Mouse (Mus musculus) neural tube, embryonic 12.5 days (tissue): Measurements from ENCODE around the gene Olfr955. TPM values are rescaled to one million over a fixed set of nuclear protein-coding genes. Genes with fewer than 3 reads are reported as not detected.
A peak's percentile ranks its signal among the peaks of the same experiment; 100 is the strongest.

Experiments
- ATAC-seq: fragments of 200-750 bp; cut with Nextera tagmentation; 2 replicates; pipeline ENCODE4 v1.8.0; 2017; ENCODE audit warnings: low read depth, mild to moderate bottlenecking, moderate TSS enrichment, moderate library complexity; ENCODE audit not compliant: low FRiP score
- H3K27ac ChIP-seq: fragments of 300-500 bp; sonication (generic); 2 replicates; pipeline ENCODE4 v1.5.1; 2016
- H3K27me3 ChIP-seq: fragments of 300-500 bp; sonication (generic); replicated peaks from 2 replicates; pipeline ENCODE4 v1.6.1; 2016; ENCODE audit warnings: mild to moderate bottlenecking
- H3K36me3 ChIP-seq: fragments of 300-500 bp; sonication (generic); 2 replicates; pipeline ENCODE4 v1.6.1; 2016; ENCODE audit warnings: mild to moderate bottlenecking
- H3K4me1 ChIP-seq: fragments of 300-500 bp; sonication (generic); 2 replicates; pipeline ENCODE4 v1.6.1; 2016
- H3K4me2 ChIP-seq: fragments of 300-500 bp; sonication (generic); replicated peaks from 2 replicates; pipeline ENCODE4 v1.6.1; 2016; ENCODE audit warnings: mild to moderate bottlenecking
- H3K4me3 ChIP-seq: fragments of 300-500 bp; sonication (generic); 2 replicates; pipeline ENCODE4 v1.5.1; 2016
- H3K9ac ChIP-seq: fragments of 300-500 bp; sonication (generic); 2 replicates; pipeline ENCODE4 v1.6.1; 2016; ENCODE audit warnings: mild to moderate bottlenecking
- H3K9me3 ChIP-seq: fragments of 300-500 bp; sonication (generic); 2 replicates; pipeline ENCODE4 v1.6.1; 2016; ENCODE audit warnings: mild to moderate bottlenecking
- WGBS: fragments of 180-500 bp; shearing (Covaris S2); methylation state at CpG from one replicate; pipeline ENCODE4 v1.1.7; 2016; 5-methylcytosine and 5-hydroxymethylcytosine counted together
- polyA plus RNA-seq: library from polyadenylated mRNA; unstranded; fragments of >200 nt; fragmentation: Nextera tagmentation; extraction: Ambion mirVana; gene quantifications from 2 replicates; pipeline ENCODE4 v1.2.1, GENCODE M21; 2016

Gene Olfr955
- polyA plus RNA-seq = not detected in 2 replicates

DNA sequence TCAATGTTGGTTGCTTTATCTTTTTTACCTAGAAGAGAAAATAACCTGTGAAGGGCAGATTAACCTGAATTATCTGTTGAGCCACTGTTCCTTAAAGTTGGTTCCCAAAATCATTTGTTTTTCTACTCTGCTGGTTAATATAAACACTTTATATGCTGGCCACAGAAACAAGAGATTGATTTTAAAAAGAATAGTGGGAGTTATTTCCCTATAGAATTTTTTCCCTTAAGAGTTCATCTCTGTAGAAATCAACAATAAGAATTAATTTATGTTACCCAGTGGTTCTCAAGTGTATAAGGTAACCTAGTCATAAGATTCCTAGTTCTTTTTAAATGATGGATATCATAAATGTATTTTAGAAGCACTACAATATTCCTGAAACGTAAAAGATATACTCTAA is at the start of gene Olfr955:
TSS of gene Olfr955 (minus strand) at position 101 of the 400 bp plus-strand sequence.
- 57% methylated on average over 1 of the region's 1 CpGs for WGBS
- H3K27ac ChIP-seq = no peak within 1 kb of the TSS
- H3K9me3 ChIP-seq = no peaks in the 10 kb centered on the region
- H3K9ac ChIP-seq = no peak within 1 kb of the TSS
- no peak for ATAC-seq
- no peaks in the 10 kb centered on the region for H3K27me3 ChIP-seq
- H3K4me1 ChIP-seq = no peaks in the 10 kb centered on the region
- no peaks in the 10 kb centered on the region for H3K36me3 ChIP-seq
- no peak within 1 kb of the TSS for H3K4me3 ChIP-seq
- no peak within 1 kb of the TSS for H3K4me2 ChIP-seq

GRCm38 (mm10) chr9:39518595-39518994 is 46.9 kb upstream of the Olfr955 start:
- Histone ChIP-seq H3K4me1 (no peaks in the 10 kb centered on the region), H3K4me2 (no peak overlapping the region), H3K36me3 (no peaks in the 10 kb centered on the region), H3K9me3 (no peaks in the 10 kb centered on the region), H3K27me3 (no peaks in the 10 kb centered on the region), H3K9ac (no peak overlapping the region), H3K27ac (no peak overlapping the region), H3K4me3 (no peak overlapping the region)
- no peak for ATAC-seq

DNA sequence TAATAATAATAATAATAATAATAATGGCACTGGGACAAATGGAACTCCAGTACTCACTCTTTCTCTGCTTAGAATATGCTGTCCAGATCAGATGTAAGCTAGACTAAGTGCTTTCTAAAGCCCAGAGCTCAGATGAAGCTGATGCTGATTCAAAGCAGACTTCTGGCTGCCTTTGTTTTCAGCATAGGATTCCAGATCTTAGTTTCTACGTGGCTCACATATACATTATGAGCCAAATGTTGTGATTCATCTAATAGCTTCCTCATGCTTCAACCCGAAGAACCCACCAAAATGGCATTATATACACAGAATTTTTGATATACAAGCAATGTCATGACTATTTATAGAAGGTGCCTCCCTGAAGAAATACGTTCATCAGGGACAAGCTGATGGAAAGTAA is 43.8 kb upstream of the Olfr955 start, which contains the start of gene Olfr957:
TSS of gene Olfr957 (minus strand) at position 279 of the 400 bp plus-strand sequence.
- H3K36me3 ChIP-seq = no peaks in the 10 kb centered on the region
- H3K4me1 ChIP-seq = no peaks in the 10 kb centered on the region
- no peak within 1 kb of the TSS for H3K4me2 ChIP-seq
- no peak for ATAC-seq
- no peaks in the 10 kb centered on the region for H3K27me3 ChIP-seq
- no peak within 1 kb of the TSS for H3K9ac ChIP-seq
- no peak within 1 kb of the TSS for H3K27ac ChIP-seq
- WGBS = 81% methylated on average over 3 of the region's 3 CpGs
- no peaks in the 10 kb centered on the region for H3K9me3 ChIP-seq
- no peak within 1 kb of the TSS for H3K4me3 ChIP-seq

GRCm38 (mm10) chr9:39509412-39509811 is 37.7 kb upstream of the Olfr955 start:
- Histone ChIP-seq H3K9ac (no peak overlapping the region), H3K27ac (no peak overlapping the region), H3K9me3 (no peaks in the 10 kb centered on the region), H3K4me3 (no peak overlapping the region), H3K36me3 (no peaks in the 10 kb centered on the region), H3K4me1 (no peaks in the 10 kb centered on the region), H3K27me3 (no peaks in the 10 kb centered on the region), H3K4me2 (no peak overlapping the region)
- 81% methylated on average over 9 of the region's 9 CpGs for WGBS
- 0 out of 2 replicates have a peak, but pooled peaks have one; percentile 41 for ATAC-seq

- WGBS = 8% methylated on average over 6 of the region's 6 CpGs
- peak; percentile 71 for ATAC-seq
These were observed 37.3 kb upstream of the Olfr955 start for GRCm38 (mm10) chr9:39508998-39509397.

DNA sequence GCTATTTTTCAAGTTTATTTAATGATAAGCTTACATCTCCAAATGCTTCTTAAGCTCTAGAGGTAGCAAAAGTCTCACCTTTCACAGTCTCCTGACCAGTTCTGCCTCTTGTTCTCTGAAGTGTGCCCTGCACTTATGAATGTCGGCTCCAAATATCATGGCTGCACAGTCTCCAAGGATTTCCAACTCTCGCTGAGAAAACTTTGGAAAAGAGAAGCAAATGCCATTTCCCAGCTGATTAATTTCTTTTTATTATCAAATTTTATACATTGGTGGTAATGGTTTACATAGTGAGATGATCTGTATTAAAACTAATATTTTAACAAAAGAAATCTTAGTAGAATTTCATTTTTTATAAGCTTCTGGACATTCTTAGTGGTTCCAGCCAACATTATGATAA is 22.2 kb upstream of the Olfr955 start, which contains the start of gene Olfr44:
TSS of gene Olfr44 (minus strand) at position 101 of the 400 bp plus-strand sequence.
- 94% methylated on average over 2 of the region's 2 CpGs for WGBS
- H3K36me3 ChIP-seq = no peaks in the 10 kb centered on the region
- ATAC-seq = no peak
- H3K27ac ChIP-seq = no peak within 1 kb of the TSS
- H3K4me1 ChIP-seq = no peaks in the 10 kb centered on the region
- H3K4me3 ChIP-seq = no peak within 1 kb of the TSS
- H3K27me3 ChIP-seq = no peaks in the 10 kb centered on the region
- H3K9me3 ChIP-seq = no peaks in the 10 kb centered on the region
- no peak within 1 kb of the TSS for H3K9ac ChIP-seq
- H3K4me2 ChIP-seq = no peak within 1 kb of the TSS

More at GRCm38 (mm10) chr9:39508998-39509397, 37.3 kb upstream of the Olfr955 start:
- Histone ChIP-seq H3K9me3 (no peaks in the 10 kb centered on the region), H3K36me3 (no peaks in the 10 kb centered on the region), H3K27ac (no peak overlapping the region), H3K27me3 (no peaks in the 10 kb centered on the region), H3K4me1 (no peaks in the 10 kb centered on the region), H3K4me3 (no peak overlapping the region), H3K4me2 (no peak overlapping the region), H3K9ac (no peak overlapping the region)

DNA sequence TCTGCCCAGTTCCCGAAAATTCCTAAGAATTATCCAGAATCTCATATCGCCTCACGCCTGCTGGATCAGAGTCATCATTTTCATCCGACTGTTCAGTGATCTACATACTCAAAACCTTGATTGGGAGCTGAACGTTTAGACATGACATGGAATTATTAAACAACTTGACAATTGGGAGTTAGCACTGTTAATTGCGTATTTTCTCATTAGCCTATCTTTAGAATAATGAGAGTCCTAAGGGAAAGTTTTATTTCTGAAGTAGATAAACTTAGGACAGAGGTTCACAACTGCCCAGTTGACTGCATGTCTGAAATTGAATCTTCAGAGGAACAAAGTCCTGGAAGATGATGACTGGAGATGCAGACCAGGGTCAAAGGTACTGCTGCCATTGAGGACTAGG is 15.3 kb downstream of the Olfr955 start, which contains the start of gene Olfr954:
TSS of gene Olfr954 (plus strand) at position 301 of the 400 bp plus-strand sequence.
- Histone ChIP-seq H3K4me1 (no peaks in the 10 kb centered on the region), H3K27me3 (no peaks in the 10 kb centered on the region), H3K9me3 (no peaks in the 10 kb centered on the region), H3K36me3 (no peaks in the 10 kb centered on the region), H3K4me3 (no peak within 1 kb of the TSS), H3K9ac (no peak within 1 kb of the TSS), H3K4me2 (no peak within 1 kb of the TSS), H3K27ac (no peak within 1 kb of the TSS)
- WGBS = 90% methylated on average over 6 of the region's 6 CpGs
- no peak for ATAC-seq

- no peaks in the 10 kb centered on the region for H3K36me3 ChIP-seq
- ATAC-seq = no peak
- H3K9me3 ChIP-seq = no peaks in the 10 kb centered on the region
- no peak within 1 kb of the TSS for H3K4me2 ChIP-seq
- H3K9ac ChIP-seq = no peak within 1 kb of the TSS
- H3K27me3 ChIP-seq = no peaks in the 10 kb centered on the region
- H3K4me1 ChIP-seq = no peaks in the 10 kb centered on the region
- no peak within 1 kb of the TSS for H3K4me3 ChIP-seq
- H3K27ac ChIP-seq = no peak within 1 kb of the TSS
These were observed 44.7 kb downstream of the Olfr955 start, which contains the start of gene Olfr952 for GRCm38 (mm10) chr9:39427048-39427447. Olfr952 (minus strand) TSS chr9:39427148.

Other genes with a start within 250 kb of the Olfr955 start
- not detected in 2 replicates for gene Olfr1537, start 221.9 kb downstream of the Olfr955 start, polyA plus RNA-seq
- gene Olfr945, start 195.1 kb downstream of the Olfr955 start, polyA plus RNA-seq = not detected in 2 replicates
- not detected in 2 replicates for gene Olfr948, start 145.9 kb downstream of the Olfr955 start, polyA plus RNA-seq
- gene Olfr951, start 84.5 kb downstream of the Olfr955 start, polyA plus RNA-seq = not detected in 2 replicates
- not detected in 2 replicates for gene Olfr952, start 44.8 kb downstream of the Olfr955 start, polyA plus RNA-seq
- not detected in 2 replicates for gene Olfr954, start 15.2 kb downstream of the Olfr955 start, polyA plus RNA-seq
- not detected in 2 replicates for gene Olfr44, start 22.1 kb upstream of the Olfr955 start, polyA plus RNA-seq
- gene Olfr957, start 43.9 kb upstream of the Olfr955 start, polyA plus RNA-seq = not detected in 2 replicates
- gene Olfr958, start 82.1 kb upstream of the Olfr955 start, polyA plus RNA-seq = not detected in 2 replicates
- not detected in 2 replicates for gene Olfr959, start 103.6 kb upstream of the Olfr955 start, polyA plus RNA-seq
- 26.1 and 26.5 TPM in 2 replicates for gene AW551984, start 132.5 kb upstream of the Olfr955 start, polyA plus RNA-seq
- gene Olfr148, start 138.7 kb upstream of the Olfr955 start, polyA plus RNA-seq = not detected in 2 replicates
- not detected in 2 replicates for gene Olfr960, start 149.4 kb upstream of the Olfr955 start, polyA plus RNA-seq
- not detected in 2 replicates for gene Olfr961, start 173.1 kb upstream of the Olfr955 start, polyA plus RNA-seq
- gene Olfr963, start 195.3 kb upstream of the Olfr955 start, polyA plus RNA-seq = not detected in 2 replicates
- not detected in 2 replicates for gene Olfr149, start 235.2 kb upstream of the Olfr955 start, polyA plus RNA-seq
- gene Olfr965, start 239.4 kb upstream of the Olfr955 start, polyA plus RNA-seq = not detected in 2 replicates